Mouse (Mus musculus): Measurements from ENCODE around the gene Rbm38. TPM values are rescaled to one million over a fixed set of nuclear protein-coding genes. Genes with fewer than 3 reads are reported as not detected.

The Rbm38 gene
- polyA plus RNA-seq, 1 experiment from 2014 or later, result 27.5 TPM

- POLR2A ChIA-PET, result no interaction called here
Observed at GRCm38 (mm10) chr2:172990161-172990560, 30.1 kb upstream of the Rbm38 start.

GRCm38 (mm10) chr2:172996207-172996606, 24.1 kb upstream of the Rbm38 start:
- TF ChIP-seq CTCF (IDR thresholded peaks at IDR 0.05), result peak; percentile 90
- ChIA-PET CTCF (interaction anchor here (0.9 to 3.4 kb wide), 6 partner anchors 9 to 167 kb away, joined by 3 to 26 read pairs (median 6); no protein-coding TSS in a partner anchor), POLR2A (no interaction called here)
- ATAC-seq (no peak), DNase-seq (ENCODE audit: low read depth, low spot score) (no peak)
- in situ Hi-C loops (cut with MboI; ENCODE audit: low pct_unique_long_range_greater_than_20kb), result loop anchor here (5.0 kb wide), 3 partner anchors 86 to 519 kb away; no protein-coding TSS in a partner anchor
- no peaks in the 10 kb centered on the region for H3K27me3 ChIP-seq

More at GRCm38 (mm10) chr2:172990161-172990560, 30.1 kb upstream of the Rbm38 start:
- no peaks in the 10 kb centered on the region for H3K27me3 ChIP-seq
- no peak for TF ChIP-seq CTCF (IDR thresholded peaks at IDR 0.05)
- CTCF ChIA-PET, result interaction anchor here (2.7 kb wide), 1 partner anchor 158 kb away, joined by 10 read pairs; no protein-coding TSS in a partner anchor
- ATAC-seq (no peak), DNase-seq (ENCODE audit: low read depth, low spot score) (no peak)
- in situ Hi-C loops (cut with MboI; ENCODE audit: low pct_unique_long_range_greater_than_20kb), result no loop called here

GRCm38 (mm10) chr2:172997748-172998147, 22.6 kb upstream of the Rbm38 start:
- ChIA-PET CTCF (interaction anchor here (0.7 to 3.4 kb wide), 5 partner anchors 25 to 166 kb away, joined by 3 to 26 read pairs (median 3); no protein-coding TSS in a partner anchor), POLR2A (no interaction called here)
- no peak for ATAC-seq

GRCm38 (mm10) chr2:172998478-172998877, 21.8 kb upstream of the Rbm38 start:
- ATAC-seq (no peak), DNase-seq (ENCODE audit: low read depth, low spot score) (no peak)
- TF ChIP-seq CTCF (IDR thresholded peaks at IDR 0.05), result no peak
- CTCF ChIA-PET, result interaction anchor here (1.1 kb wide), 1 partner anchor 161 kb away, joined by 6 read pairs; no protein-coding TSS in a partner anchor
- POLR2A ChIA-PET, result no interaction called here
- in situ Hi-C loops (cut with MboI; ENCODE audit: low pct_unique_long_range_greater_than_20kb), result loop anchor here (5.0 kb wide), 3 partner anchors 84 to 521 kb away; no protein-coding TSS in a partner anchor
- H3K27me3 ChIP-seq, result no peaks in the 10 kb centered on the region

More at GRCm38 (mm10) chr2:172997748-172998147, 22.6 kb upstream of the Rbm38 start:
- no peak for DNase-seq (ENCODE audit: low read depth, low spot score)
- in situ Hi-C loops (cut with MboI; ENCODE audit: low pct_unique_long_range_greater_than_20kb), result loop anchor here (5.0 kb wide), 3 partner anchors 85 to 520 kb away; no protein-coding TSS in a partner anchor
- TF ChIP-seq CTCF (IDR thresholded peaks at IDR 0.05), result no peak
- no peaks in the 10 kb centered on the region for H3K27me3 ChIP-seq

- in situ Hi-C loops (cut with MboI; ENCODE audit: low pct_unique_long_range_greater_than_20kb), result loop anchor here (5.0 kb wide), 3 partner anchors 83 to 522 kb away; no protein-coding TSS in a partner anchor
- DNase-seq (ENCODE audit: low read depth, low spot score), result peak; percentile 92
- peak; percentile 97 for TF ChIP-seq CTCF (IDR thresholded peaks at IDR 0.05)
- ATAC-seq, result peak; percentile 87
- POLR2A ChIA-PET, result interaction anchor here (0.9 kb wide), 1 partner anchor 166 kb away, joined by 3 read pairs; no protein-coding TSS in a partner anchor
- no peaks in the 10 kb centered on the region for H3K27me3 ChIP-seq
- CTCF ChIA-PET, result interaction anchor here (0.6 to 1.1 kb wide), 3 partner anchors 84 to 169 kb away, joined by 3 to 6 read pairs (median 3); no protein-coding TSS in a partner anchor
Observed at GRCm38 (mm10) chr2:172999630-173000284, 20.5 kb upstream of the Rbm38 start, which contains the start of gene Rae1. TSS of gene Rae1 (plus strand) at chr2:173000117.

GRCm38 (mm10) chr2:173000285-173000652, 20.0 kb upstream of the Rbm38 start:
- POLR2A ChIA-PET, result no interaction called here
- in situ Hi-C loops (cut with MboI; ENCODE audit: low pct_unique_long_range_greater_than_20kb), result no loop called here
- no peaks in the 10 kb centered on the region for H3K27me3 ChIP-seq
- TF ChIP-seq CTCF (IDR thresholded peaks at IDR 0.05), result no peak
- ATAC-seq (peak; percentile 82), DNase-seq (ENCODE audit: low read depth, low spot score) (no peak)
- CTCF ChIA-PET, result no interaction called here

- in situ Hi-C loops (cut with MboI; ENCODE audit: low pct_unique_long_range_greater_than_20kb), result no loop called here
- TF ChIP-seq CTCF (IDR thresholded peaks at IDR 0.05), result no peak
- ATAC-seq (no peak), DNase-seq (ENCODE audit: low read depth, low spot score) (no peak)
- CTCF ChIA-PET, result no interaction called here
- POLR2A ChIA-PET, result no interaction called here
- H3K27me3 ChIP-seq, result no peaks in the 10 kb centered on the region
Observed at GRCm38 (mm10) chr2:173000921-173001320, 19.4 kb upstream of the Rbm38 start.

- TF ChIP-seq CTCF (IDR thresholded peaks at IDR 0.05), result no peak
- ATAC-seq (no peak), DNase-seq (ENCODE audit: low read depth, low spot score) (no peak)
- H3K27me3 ChIP-seq, result no peaks in the 10 kb centered on the region
- in situ Hi-C loops (cut with MboI; ENCODE audit: low pct_unique_long_range_greater_than_20kb), result no loop called here
- ChIA-PET CTCF (interaction anchor here (1.0 kb wide), 1 partner anchor 86 kb away, joined by 3 read pairs; no protein-coding TSS in a partner anchor), POLR2A (no interaction called here)
Observed at GRCm38 (mm10) chr2:173003737-173004136, 16.6 kb upstream of the Rbm38 start.

- ChIA-PET CTCF (no interaction called here), POLR2A (no interaction called here)
- TF ChIP-seq CTCF (IDR thresholded peaks at IDR 0.05), result no peak
- in situ Hi-C loops (cut with MboI; ENCODE audit: low pct_unique_long_range_greater_than_20kb), result no loop called here
- ATAC-seq (no peak), DNase-seq (ENCODE audit: low read depth, low spot score) (no peak)
- no peaks in the 10 kb centered on the region for H3K27me3 ChIP-seq
Observed at GRCm38 (mm10) chr2:173010220-173010717, 10.0 kb upstream of the Rbm38 start.

GRCm38 (mm10) chr2:173011440-173011839, 8.9 kb upstream of the Rbm38 start:
- DNase-seq (ENCODE audit: low read depth, low spot score) (no peak), ATAC-seq (no peak)
- no peak for TF ChIP-seq CTCF (IDR thresholded peaks at IDR 0.05)
- no peaks in the 10 kb centered on the region for H3K27me3 ChIP-seq
- in situ Hi-C loops (cut with MboI; ENCODE audit: low pct_unique_long_range_greater_than_20kb), result no loop called here
- ChIA-PET CTCF (no interaction called here), POLR2A (no interaction called here)
